Mouse (Mus musculus) 3T3-L1 (cell line): Measurements from ENCODE around the gene Sftpd.

Experiments used
- DNase-seq: peaks from one replicate; pipeline ENCODE4 v3.0.0-alpha.2; 2015; ENCODE audit warnings: low read depth, low spot score

The Sftpd gene

DNA sequence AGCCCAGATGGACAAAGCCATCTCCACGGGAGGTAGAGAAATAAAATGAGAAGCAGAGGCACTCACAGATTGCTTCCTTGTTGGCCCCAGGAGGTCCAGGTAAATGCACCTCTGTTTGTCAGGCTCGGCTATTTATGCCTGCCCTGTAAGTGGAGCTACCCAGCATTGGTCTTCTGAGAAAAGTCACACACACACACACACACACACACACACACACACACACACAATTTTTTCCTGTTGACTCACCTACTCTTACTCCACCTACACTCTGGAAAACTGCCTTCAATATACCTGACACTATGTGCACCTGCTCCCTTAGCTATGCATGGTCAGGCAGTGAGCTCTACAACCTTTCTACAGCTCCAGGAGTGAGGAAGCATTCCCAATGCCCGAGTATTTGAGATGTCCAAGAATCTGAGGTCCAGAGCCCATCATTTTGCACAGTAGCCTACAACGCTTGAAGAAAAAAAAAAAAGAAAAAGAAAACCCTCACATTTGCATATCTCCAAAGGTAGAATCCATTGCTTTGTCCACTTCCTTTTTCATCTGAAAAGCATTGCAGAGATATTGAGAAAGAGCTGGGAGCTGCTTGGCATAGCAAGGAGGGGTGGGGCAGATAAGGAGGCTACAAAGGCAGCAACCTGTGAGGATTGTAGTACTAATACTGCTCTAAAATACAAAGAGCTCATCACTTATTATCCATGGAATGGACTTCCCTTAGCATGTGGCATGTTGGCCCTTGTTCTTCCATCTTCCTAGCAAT lies at the start of gene Sftpd:
Sftpd (minus strand) TSS at position 91 of the 763 bp plus-strand sequence.
- DNase-seq: no peak

DNA sequence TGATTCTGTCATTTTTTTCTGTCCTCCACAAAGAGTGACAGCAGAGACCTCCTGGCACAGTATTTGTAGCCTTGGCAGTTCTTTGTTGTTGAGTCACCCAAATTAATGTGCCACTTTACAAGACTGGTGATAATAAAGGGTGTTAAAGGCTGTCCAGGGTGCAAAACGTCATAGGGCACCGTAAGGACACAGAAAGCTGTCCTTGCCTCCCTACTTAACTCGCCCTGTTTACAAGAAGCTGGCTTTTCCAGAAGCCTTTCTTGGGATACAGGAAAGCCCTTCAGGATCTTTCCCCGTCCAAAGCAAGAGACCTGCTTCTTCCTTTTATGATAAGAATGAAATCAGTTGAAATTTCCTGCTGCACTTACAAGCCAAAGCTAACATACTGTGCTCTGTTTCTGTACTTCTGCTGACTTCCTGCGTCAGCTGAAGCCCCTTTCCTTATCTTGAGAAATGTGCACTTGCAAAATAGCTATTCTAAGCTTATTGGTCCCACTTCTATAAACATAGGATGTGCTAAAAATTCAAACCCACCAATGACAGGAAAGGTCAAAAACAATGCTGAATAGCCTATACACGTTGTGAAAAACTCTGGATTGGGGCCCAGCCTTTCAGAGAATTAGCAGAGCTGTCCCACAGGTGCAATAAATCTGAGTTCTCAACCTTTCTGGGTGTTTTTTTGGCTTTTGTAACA lies 13.2 kb upstream of the Sftpd start:
- DNase-seq: no peak

DNA sequence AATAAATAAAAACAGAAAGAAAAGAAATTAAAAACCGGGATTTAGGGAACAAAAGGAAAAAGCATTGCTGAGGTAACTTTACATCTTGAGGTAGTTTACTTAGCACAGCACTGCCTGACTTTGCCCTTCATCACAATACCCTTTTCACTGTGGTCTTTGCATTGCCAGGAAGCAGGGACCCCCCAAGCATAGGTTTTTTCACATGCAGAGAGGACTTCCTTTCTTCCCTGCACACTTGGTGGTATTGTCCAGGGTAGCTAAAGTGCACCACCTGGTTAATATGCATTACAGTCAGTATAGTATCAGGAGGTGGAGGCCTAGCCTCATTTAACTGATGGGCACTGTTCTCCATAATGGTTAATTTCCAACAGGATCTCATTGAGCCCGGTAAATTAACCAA lies 4.5 kb upstream of the Sftpd start:
- no peak for DNase-seq

- no peak for DNase-seq
These were observed 10.1 kb downstream of the Sftpd start for GRCm38 (mm10) chr14:41174802-41175201.

DNA sequence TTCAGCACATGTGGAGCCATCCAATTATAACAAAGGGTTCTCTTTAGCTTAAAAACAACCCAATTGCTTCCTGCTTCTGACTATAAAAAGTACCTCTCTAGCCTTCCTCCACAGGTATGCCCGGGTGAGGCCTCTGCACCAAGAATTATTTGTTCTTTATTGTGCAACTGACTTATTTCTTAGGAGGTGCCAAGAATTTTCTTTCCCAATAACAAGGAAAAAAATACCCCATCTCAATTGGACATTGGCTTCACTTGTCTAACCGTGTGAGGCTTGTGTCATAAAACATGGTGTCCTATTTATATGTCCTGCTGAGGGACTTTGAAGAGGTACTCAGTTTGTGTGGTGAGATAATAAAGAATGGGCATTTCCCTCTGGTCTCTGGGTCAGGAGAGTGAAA lies 14.4 kb downstream of the Sftpd start:
- DNase-seq: no peak

- no peak for DNase-seq
These were observed 16.4 kb downstream of the Sftpd start for GRCm38 (mm10) chr14:41168567-41168966.

DNA sequence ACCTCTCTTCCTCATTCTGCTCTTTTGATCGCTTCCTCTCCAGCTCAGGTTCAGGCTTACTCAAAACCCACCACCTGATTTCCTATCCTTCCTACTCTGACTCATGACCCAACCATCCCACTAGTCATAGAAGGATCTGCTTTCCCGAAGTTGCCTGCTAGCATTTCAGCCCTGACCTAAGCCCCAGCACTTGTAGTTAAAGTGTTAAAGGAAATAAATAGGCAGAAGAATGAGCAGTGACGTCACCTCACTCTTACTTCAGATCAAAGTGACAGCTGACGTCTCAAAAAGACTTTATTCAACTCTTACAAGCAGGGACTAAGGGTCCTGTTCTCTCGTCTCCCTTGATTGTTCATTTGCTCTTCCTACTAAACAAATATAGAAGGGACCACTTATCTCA lies 17.7 kb downstream of the Sftpd start:
- peak; percentile 27 for DNase-seq

GRCm38 (mm10) chr14:41162663-41163062 lies 22.3 kb downstream of the Sftpd start:
- peak; percentile 7 for DNase-seq

DNA sequence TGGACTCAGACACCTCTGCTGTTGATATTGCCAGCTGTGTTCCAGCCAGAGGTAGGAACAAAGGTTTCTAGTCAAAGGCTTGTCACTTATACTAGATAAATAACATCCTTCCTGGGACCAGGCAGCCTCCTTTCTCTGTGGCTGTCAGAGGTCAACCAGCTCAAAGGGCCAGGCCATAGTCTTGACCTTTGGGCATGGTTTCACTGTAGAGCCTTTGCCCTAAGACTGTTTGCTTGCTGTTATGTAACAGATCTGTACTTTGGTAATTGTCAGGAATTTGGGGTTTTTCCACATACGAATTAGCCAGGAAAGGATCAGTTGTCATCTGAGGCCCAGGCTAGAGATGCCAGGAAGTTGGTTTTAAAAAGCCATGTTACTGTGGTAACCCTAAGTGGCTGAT lies 24.2 kb downstream of the Sftpd start:
- peak; percentile 3 for DNase-seq

- DNase-seq: no peak
These were observed 24.9 kb downstream of the Sftpd start for GRCm38 (mm10) chr14:41160076-41160475.

DNA sequence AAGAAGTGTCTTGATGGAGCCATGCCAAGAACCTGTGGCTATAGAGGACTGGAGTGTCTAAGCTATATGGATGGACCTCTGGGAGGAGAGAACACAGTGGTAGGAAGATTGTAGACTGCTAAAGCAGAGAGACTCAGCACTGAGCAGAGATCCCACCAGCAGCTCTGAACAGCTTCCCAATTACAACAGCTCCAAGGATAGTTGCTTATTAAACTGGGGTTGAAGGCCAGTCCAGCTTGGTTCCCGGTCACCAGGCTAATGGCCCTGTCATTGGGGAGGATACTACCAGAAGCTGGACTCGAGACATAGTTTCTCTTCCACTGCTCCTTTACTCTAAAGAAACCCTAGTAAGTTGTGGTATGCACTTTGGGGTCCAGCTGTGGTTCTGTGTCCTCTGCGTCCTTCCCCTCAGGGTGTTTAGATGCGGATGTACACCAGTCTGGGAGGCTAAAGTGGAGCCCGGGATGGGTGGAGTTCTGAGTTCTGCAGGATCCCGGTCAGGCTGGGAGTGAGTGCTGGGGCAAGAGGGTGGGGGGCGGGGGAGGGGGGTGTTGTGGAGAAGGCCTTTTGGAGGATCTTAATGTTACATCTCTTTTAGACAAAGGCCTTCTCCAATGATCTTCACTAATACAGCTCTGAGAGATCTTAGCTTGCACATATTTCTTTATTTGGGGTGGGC lies 33.6 kb downstream of the Sftpd start, which contains the start of gene Mbl1:
Mbl1 (plus strand) TSS at position 239 of the 679 bp plus-strand sequence.
- DNase-seq: no peak

- DNase-seq: no peak
These were observed 37.6 kb downstream of the Sftpd start for GRCm38 (mm10) chr14:41147356-41147755.

DNA sequence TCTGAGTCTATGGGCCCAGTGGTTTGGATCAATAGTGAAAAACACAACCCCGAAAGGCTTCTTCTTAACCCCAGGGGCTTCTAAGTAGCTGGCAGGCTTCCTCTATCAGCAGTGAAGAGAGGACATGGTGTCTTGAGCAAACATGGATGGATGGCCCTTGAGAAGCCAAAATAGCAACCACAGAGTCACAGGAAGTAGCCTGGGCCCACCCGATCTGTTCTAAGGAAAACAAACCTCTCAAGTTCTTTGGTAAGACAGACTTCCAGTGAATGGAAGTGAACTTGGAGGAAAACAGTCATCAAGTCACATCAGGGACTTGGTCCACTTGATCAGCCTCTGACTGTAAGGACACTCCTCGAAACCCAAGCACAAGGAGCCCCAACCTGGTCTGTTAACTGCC lies 38.0 kb downstream of the Sftpd start:
- no peak for DNase-seq

DNA sequence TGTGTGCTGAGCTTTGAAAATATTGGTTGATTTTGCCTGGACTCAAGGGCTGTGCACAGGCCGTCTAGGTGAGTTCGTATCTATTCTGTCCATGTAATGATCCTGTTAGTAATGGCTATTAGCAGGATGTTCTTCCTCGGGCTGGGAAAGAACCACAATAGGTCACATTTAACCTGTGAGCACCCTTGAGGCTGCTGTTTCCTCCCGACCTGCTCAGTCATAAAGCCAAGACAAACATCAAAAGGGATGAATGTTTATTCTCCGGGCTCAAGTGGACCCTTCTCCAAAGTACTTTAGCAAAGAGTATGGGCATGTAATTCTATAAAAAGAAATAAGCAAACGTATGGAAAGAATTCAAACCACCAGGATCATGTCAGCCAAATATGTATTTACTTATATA lies 38.9 kb downstream of the Sftpd start:
- no peak for DNase-seq

DNA sequence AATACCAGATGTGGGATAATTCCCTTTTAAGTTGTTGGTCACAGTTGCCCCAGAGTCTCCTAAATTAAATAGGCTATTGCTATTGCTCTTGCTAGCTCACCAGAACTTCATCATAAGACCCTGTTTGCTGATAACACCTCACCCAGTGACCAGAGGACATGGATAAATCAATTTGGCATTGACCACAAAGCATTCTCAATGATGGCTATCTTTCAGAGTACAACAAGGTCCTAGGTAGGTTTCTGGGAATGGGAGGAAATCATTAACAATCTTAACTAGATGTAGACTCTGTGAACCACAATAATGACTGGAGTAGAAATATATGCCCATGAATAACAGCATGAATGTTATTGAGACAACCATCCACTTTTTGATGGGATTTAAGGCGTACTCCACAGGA lies 44.3 kb downstream of the Sftpd start:
- DNase-seq: no peak

- DNase-seq: no peak
These were observed 47.9 kb downstream of the Sftpd start for GRCm38 (mm10) chr14:41137006-41137405.

GRCm38 (mm10) chr14:41131540-41131939 lies 53.4 kb downstream of the Sftpd start, which contains the start of gene Sftpa1:
Gene Sftpa1, plus strand, starts transcription at chr14:41131782.
- DNase-seq: no peak

GRCm38 (mm10) chr14:41127997-41128396 lies 57.0 kb downstream of the Sftpd start:
- DNase-seq: peak; percentile 40

- DNase-seq: no peak
These were observed 60.3 kb downstream of the Sftpd start for GRCm38 (mm10) chr14:41124683-41125082.
